In genomic region chr4:71627088-71627487, GRCm38 (mm10) we compare ENCODE assay signal across 31 mouse cellular contexts.
DNase-seq lines count a peak whose midpoint lies in the region; ATAC-seq and TF ChIP-seq lines count a peak whose summit lies in the region.
"Had no signal": no experiment of that assay in that cellular context is flagged by ENCODE, and none has a peak within 500 bp of the region (broad histone marks: within the 10 kb centered on the region; RNA-seq: fewer than 3 reads in every experiment).

No protein-coding gene starts in this region.

- no peaks in the 10 kb centered on the region for H3K4me1 ChIP-seq in hindbrain, embryonic 11.5 days (replicated peaks; ENCODE audit: control insufficient read depth, insufficient read depth, low read length)
- H3K4me1 ChIP-seq in hindbrain, postnatal 0 days (ENCODE audit: insufficient read depth, low read length) = no peaks in the 10 kb centered on the region
- H3K4me1 ChIP-seq in neural tube, embryonic 11.5 days (ENCODE audit: control insufficient read depth, insufficient read depth, low read length) = 0 out of 2 replicates have a peak, but pooled peaks cover 4% of the 10 kb centered on the region
- H3K4me1 ChIP-seq: embryonic facial prominence, embryonic 15.5 days; forebrain, embryonic 13.5 days; heart, embryonic 10.5 days; hindbrain, embryonic 15.5 days had no signal

- WGBS in hindbrain, embryonic 11.5 days = 31% methylated on average over 2 of the region's 2 CpGs
- 32% methylated on average over 2 of the region's 2 CpGs for WGBS in hindbrain, postnatal 0 days
- WGBS in neural tube, embryonic 11.5 days = 20% methylated on average over 2 of the region's 2 CpGs

- H3K36me3 ChIP-seq in hindbrain, embryonic 11.5 days (ENCODE audit: control insufficient read depth, insufficient read depth, low read length) = no peaks in the 10 kb centered on the region
- H3K36me3 ChIP-seq in hindbrain, postnatal 0 days (ENCODE audit: insufficient read depth, low read length) = no peaks in the 10 kb centered on the region
- no peaks in the 10 kb centered on the region for H3K36me3 ChIP-seq in neural tube, embryonic 11.5 days (ENCODE audit: control insufficient read depth, insufficient read depth, low read length)
- H3K36me3 ChIP-seq: embryonic facial prominence, embryonic 15.5 days; G1E; heart, embryonic 10.5 days; heart, embryonic 13.5 days; hindbrain, embryonic 12.5 days; hindbrain, embryonic 15.5 days had no signal

- H3K9me3 ChIP-seq in hindbrain, embryonic 11.5 days (ENCODE audit: control insufficient read depth, low read length) = no peaks in the 10 kb centered on the region
- H3K9me3 ChIP-seq in hindbrain, postnatal 0 days (ENCODE audit: low read length) = no peaks in the 10 kb centered on the region
- no peaks in the 10 kb centered on the region for H3K9me3 ChIP-seq in neural tube, embryonic 11.5 days (ENCODE audit: control insufficient read depth, low read length)
- H3K9me3 ChIP-seq: embryonic facial prominence, embryonic 15.5 days; forebrain, embryonic 13.5 days; G1E; heart, embryonic 10.5 days; hindbrain, embryonic 12.5 days; hindbrain, embryonic 15.5 days had no signal

- DNase-seq in embryo, embryonic 9.5 days (ENCODE audit: extremely low spot score) = peak; percentile 10
- DNase-seq in embryo, embryonic 10 days (ENCODE audit: low spot score) = no peak
- DNase-seq in hindbrain, embryonic 11.5 days (ENCODE audit: low spot score) = no peak
- DNase-seq in hindbrain, postnatal 0 days (ENCODE audit: low spot score) = no peak
- no peak for DNase-seq in neural tube, embryonic 11.5 days (ENCODE audit: low spot score)
- no peak for DNase-seq in neural tube, embryonic 10.5 days (ENCODE audit: extremely low spot score, low spot score)
- peak; percentile 41 for DNase-seq in retina, postnatal 1 day
- no peak for DNase-seq in thymus, postnatal 0 days (ENCODE audit: low spot score)
- DNase-seq: adrenal gland, postnatal 10 days; adrenal gland, postnatal 36 days; B cell, adult 2 months; cerebellum, adult 11 months; cerebellum, adult 2 months; cerebellum, adult 9-11 months; cerebellum, postnatal 25 days; gastrocnemius, postnatal 10 days; gastrocnemius, postnatal 36 days; heart, adult 2 months; heart, postnatal 14 days; heart, postnatal 4 days had no signal

- TF ChIP-seq CTCF in hindbrain, postnatal 0 days (IDR thresholded peaks at IDR 0.05; ENCODE audit: low read depth) = no peak

- no peak overlapping the region; the same call in 1 of the 2 replicates for H3K27ac ChIP-seq in hindbrain, embryonic 11.5 days (ENCODE audit: low read depth, low read length)
- no peak overlapping the region for H3K27ac ChIP-seq in hindbrain, postnatal 0 days
- H3K27ac ChIP-seq in neural tube, embryonic 11.5 days (ENCODE audit: low read depth, low read length) = peak overlapping the region; percentile 50; the same call in 1 of the 2 replicates
- H3K27ac ChIP-seq: embryonic facial prominence, embryonic 15.5 days; forebrain, embryonic 13.5 days; heart, adult 2 months; heart, embryonic 10.5 days; heart, embryonic 13.5 days; hindbrain, embryonic 12.5 days; hindbrain, embryonic 15.5 days had no signal

- H3K27me3 ChIP-seq in hindbrain, embryonic 11.5 days (ENCODE audit: control insufficient read depth, insufficient read depth, low read length) = no peaks in the 10 kb centered on the region
- H3K27me3 ChIP-seq in hindbrain, postnatal 0 days (ENCODE audit: insufficient read depth, low read length) = no peaks in the 10 kb centered on the region
- H3K27me3 ChIP-seq in neural tube, embryonic 11.5 days (ENCODE audit: control insufficient read depth, insufficient read depth, low read length) = no peaks in the 10 kb centered on the region
- H3K27me3 ChIP-seq: CH12.LX; embryonic facial prominence, embryonic 15.5 days; forebrain, embryonic 13.5 days; heart, embryonic 13.5 days; hindbrain, embryonic 12.5 days; hindbrain, embryonic 15.5 days; Patski had no signal

- peak; percentile 59; the same call in 1 of the 2 replicates for ATAC-seq in hindbrain, embryonic 11.5 days (ENCODE audit: low FRiP score)
- no peak for ATAC-seq in hindbrain, postnatal 0 days
- ATAC-seq in neural tube, embryonic 11.5 days (ENCODE audit: insufficient read depth, low FRiP score, low TSS enrichment) = peak; percentile 57; the same call in 1 of the 2 replicates
- ATAC-seq: forebrain, embryonic 13.5 days; forebrain, embryonic 16.5 days; intestine, embryonic 16.5 days; Patski had no signal

- H3K9ac ChIP-seq in hindbrain, embryonic 11.5 days (ENCODE audit: low read depth, low read length) = no peak overlapping the region
- H3K9ac ChIP-seq in hindbrain, postnatal 0 days (replicated peaks; ENCODE audit: low read length) = no peak overlapping the region
- no peak overlapping the region for H3K9ac ChIP-seq in neural tube, embryonic 11.5 days (ENCODE audit: low read length)
- H3K9ac ChIP-seq: embryonic facial prominence, embryonic 15.5 days; forebrain, embryonic 13.5 days; heart, embryonic 13.5 days; hindbrain, embryonic 12.5 days; hindbrain, embryonic 15.5 days had no signal

- H3K4me2 ChIP-seq in hindbrain, embryonic 11.5 days (replicated peaks; ENCODE audit: low read depth, low read length) = no peak overlapping the region
- no peak overlapping the region for H3K4me2 ChIP-seq in hindbrain, postnatal 0 days (ENCODE audit: low read depth, low read length)
- H3K4me2 ChIP-seq in neural tube, embryonic 11.5 days (ENCODE audit: low read depth) = no peak overlapping the region
- H3K4me2 ChIP-seq: embryonic facial prominence, embryonic 15.5 days; forebrain, embryonic 13.5 days; heart, embryonic 13.5 days; hindbrain, embryonic 12.5 days; hindbrain, embryonic 15.5 days had no signal

- H3K4me3 ChIP-seq in hindbrain, embryonic 11.5 days (ENCODE audit: low read depth, low read length) = no peak overlapping the region
- no peak overlapping the region for H3K4me3 ChIP-seq in hindbrain, postnatal 0 days (ENCODE audit: low read length)
- H3K4me3 ChIP-seq in neural tube, embryonic 11.5 days (ENCODE audit: low read depth, low read length) = no peak overlapping the region
- H3K4me3 ChIP-seq: embryonic facial prominence, embryonic 15.5 days; forebrain, embryonic 13.5 days; heart, adult 2 months; heart, embryonic 10.5 days; heart, embryonic 13.5 days; hindbrain, embryonic 12.5 days; hindbrain, embryonic 15.5 days had no signal

Comparison
In these comparisons a context has a peak if more than half of its experiments do, and no peak if none do; other contexts are left out.
1. DNase-seq: peak in embryo, embryonic 9.5 days (single experiment) and retina, postnatal 1 day (single experiment); none in embryo, embryonic 10 days (single experiment), hindbrain, embryonic 11.5 days (single experiment), hindbrain, postnatal 0 days (single experiment), neural tube, embryonic 11.5 days (single experiment), neural tube, embryonic 10.5 days (single experiment) and thymus, postnatal 0 days (single experiment).